Mouse (Mus musculus): Measurements from ENCODE around the gene Gm21954.

The Gm21954 gene

DNA sequence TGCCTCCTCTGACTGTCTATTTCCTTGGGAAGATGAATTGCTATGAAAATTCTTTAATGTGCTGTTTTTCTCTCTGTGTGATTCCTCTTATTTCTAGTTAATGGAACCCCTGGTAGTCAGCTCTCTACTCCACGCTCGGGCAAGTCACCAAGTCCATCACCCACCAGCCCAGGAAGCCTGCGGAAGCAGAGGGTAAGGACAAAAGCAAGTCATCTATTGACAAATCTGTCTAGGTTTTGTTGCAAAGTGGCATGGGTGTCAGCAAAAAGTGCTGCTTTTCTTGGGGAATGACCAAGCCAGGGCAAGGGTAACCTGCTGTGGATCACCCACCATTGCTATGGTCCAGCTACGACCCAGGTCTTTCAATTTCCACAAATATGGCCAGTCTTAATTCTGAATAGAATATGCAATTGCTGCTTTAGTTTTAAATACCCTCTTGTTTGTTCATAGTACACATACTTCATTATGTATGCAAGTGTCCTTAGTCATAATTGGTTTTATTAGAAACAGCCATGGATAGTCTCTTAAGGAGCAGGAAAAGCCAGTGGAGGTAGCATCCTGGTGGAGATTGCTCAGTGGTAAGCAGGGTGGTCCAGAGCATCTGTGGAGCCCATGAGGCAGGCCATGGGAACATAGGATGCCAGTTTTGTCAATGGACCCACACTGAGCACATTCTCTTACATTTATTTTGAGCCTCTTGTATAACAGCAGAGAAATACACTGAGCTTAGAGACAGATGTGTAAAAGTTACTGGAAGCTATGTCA is 8.9 kb downstream of the Gm21954 start:
- no peak for DNase-seq (ENCODE audit: low read depth, low spot score)

DNA sequence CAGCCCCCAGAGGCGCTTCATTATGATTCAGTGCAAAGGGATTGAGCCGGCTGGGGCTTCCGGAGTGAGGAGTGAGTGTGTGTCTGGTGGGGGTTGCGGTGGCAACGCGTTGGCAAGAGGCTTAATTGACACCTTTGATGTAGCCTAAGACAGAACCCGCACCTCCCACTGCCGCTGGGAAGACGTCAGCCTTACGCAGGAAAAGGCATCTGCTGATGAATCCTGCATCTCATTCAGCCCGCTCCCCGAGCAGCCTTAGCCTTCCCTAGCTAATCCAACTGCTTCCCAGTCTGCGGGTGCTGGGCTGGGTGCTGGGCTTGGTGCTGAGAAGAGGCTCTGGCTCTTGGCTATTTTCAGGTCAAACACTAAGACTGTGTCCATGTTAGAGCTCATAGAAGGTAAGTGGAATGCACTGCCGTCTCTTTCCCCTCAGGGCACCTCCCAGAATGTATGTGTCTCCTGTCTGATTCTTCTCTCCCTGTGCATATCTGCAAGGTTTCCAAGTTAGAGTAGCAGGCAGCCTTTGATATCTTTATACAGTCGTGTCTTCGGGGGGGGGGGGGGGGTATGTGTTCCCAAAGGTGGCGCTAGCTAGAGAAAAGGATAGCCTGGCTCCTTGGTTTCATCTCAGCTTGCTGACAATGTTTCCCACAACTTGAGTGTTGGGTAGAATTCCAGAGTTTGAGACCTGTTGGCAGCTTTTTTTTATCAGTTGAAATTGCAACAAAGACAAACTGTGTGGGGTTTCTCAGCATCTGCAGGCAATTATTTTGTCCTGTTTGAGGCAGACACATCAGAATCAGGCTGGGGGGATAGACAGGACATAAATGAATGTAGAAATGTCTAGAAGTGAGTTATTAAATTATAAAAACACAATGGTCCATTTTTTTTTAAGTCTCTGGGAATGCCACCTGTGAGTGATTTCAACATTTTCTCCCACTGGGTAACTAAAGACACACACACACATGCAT is 10.0 kb downstream of the Gm21954 start:
- DNase-seq (ENCODE audit: low read depth, low spot score): peak; percentile 71

DNA sequence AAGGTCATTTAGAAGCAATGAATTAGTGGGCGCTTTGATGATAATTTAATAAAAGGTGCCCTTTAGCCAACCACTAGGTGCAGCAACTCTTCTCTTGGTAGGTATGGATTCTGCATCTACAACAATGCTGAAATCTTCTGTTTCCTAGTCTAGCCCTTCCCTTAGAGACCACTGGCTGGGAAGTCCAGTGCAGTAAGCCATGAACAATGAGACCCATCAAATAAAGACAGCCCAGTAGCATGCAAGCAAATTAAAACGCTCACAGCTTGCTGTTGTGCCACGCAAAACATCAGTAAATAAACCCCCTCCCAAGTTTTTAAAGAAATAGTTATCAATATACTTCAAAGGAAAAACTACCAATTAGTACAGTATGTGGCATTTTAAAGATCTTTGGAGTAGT is 10.9 kb downstream of the Gm21954 start:
- no peak for DNase-seq (ENCODE audit: low read depth, low spot score)

DNA sequence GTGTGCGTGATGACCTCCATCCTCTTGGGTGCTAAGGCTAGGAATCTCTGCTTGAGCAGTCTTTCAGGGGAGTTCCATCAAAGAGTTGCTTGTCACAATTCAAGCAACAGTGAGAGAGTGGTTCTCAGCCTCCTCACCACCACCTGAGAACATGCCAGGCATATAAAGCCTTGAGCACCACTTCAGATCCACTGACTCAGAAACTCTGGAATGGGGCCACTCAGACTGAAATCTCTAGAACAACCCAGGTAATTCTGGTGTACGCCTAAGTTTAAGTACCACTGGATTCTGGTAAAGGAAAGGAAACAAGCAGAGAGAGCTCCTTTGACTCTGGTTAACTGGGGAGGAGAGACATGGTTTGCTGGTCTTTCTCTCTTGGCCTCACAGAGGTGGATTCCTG is 19.5 kb downstream of the Gm21954 start:
- DNase-seq (ENCODE audit: low read depth, low spot score): no peak

DNA sequence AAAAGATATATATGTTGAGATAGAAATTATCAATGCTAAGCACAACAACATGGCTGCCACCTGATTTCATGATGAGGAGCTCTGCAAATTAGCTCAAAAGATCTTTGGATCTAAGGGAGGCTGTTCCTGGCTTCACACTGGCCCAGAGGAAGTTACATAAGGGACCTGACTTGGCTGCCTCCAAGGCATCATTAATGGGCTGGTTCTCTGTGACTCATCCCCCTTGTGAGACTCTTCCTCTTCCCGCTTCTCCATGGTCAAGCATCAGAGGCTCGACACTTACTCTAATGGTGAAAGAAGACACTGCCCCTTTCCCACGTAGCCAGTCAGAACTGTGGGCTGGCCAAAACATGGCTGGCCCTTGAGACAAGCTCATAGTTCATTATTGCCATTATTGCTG is 20.1 kb downstream of the Gm21954 start:
- DNase-seq (ENCODE audit: low read depth, low spot score): no peak

DNA sequence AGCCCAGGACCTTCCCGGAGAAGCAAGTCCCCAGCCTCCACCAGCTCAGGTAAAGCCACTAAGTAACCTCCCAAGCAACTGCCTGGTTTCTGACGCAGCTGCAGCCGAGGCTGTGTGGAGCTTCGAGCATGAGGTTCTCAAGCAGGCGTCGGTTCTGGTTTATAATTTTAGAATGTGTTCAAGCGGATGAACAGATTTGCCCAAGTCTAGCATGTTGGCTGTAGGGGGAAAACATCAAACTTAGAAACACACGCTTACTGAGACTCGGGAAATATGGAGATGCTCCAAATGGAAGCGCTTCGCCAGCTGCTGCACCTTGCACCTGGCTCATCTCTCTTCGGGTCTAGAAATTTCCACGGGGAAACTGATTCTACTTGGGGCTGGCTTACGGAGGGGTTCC is 21.0 kb downstream of the Gm21954 start:
- DNase-seq (ENCODE audit: low read depth, low spot score): no peak

DNA sequence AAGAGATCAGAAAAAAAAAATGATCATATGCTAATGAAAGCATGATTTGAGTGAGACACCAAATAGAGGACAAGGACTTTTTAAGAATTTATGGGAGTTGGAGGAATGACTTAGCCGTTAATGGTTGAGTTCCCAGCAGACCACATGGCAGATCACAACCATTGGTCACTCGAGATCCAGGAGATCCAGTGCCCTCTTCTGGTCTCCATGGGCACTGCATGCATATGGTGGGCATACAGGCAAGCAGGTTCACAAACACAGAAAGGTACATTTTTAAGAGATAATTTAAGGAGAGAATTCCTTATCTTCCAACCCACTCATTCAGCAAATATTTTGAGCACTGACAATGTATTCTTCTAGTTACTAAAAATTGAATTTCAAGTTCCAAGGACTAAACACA is 22.9 kb downstream of the Gm21954 start:
- DNase-seq (ENCODE audit: low read depth, low spot score): no peak

DNA sequence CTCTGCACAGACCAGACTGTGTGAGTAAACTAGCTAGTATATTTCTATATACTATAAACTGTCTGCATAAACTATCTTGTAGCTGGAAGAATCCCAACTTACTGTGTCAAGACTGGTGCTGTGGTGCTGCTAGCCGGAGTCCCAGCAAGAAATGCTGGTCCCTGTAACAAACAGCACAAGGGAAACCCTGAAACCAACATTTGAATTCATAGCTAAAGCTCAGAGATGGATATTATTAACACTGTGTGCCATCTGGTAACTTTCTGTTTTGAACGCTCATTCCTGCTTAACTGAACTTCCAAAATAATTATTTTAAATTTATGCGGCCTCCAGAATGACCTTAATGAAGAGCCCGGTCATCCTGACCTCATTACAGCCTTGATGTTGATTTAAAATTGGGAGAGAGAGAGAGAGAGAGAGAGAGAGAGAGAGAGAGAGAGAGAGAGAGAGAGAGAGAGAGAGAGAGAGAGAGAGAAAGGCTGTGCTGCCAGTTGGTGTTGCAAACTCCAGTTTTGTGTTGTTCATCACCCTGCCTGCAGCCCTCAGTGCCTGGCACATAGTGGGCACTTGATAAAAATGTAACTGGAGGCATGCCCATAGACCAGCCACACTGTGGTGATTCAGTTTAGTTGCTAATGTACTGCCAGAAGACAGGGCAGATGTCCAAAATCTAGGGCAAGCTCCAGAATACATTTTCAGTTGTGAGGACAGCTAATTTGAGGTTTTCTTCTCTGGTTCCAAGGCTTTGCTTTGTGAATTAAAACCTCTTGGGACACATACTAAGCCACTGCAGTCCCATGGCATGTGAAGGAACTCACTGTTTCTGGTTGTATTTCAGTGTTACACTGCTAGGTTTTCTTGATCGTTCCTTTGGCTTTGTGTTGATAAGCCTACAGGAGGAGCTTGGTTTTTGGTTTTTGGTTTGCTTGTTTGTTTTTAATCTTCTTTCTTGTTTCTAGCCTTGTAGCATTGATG is 24.2 kb downstream of the Gm21954 start:
- DNase-seq (ENCODE audit: low read depth, low spot score): no peak

DNA sequence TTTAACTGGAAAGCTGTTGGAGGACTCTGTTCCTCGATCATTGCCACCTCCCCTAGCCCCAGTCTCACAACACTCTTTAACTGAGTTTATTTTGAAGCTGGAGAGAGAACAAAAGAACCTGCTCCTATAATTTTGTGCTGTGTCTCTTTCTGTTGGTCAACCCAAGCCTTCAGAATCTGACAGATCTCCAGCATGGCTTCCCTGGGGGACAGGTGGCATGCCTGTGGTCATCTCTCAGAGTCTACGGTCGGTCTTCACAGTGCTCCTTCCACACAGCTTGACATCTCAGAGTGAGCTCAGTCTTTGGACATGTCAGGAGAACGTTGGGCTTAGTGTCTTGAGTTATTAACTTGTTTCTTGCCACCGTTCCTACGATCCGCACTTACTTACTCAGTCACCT is 25.3 kb downstream of the Gm21954 start:
- no peak for DNase-seq (ENCODE audit: low read depth, low spot score)

DNA sequence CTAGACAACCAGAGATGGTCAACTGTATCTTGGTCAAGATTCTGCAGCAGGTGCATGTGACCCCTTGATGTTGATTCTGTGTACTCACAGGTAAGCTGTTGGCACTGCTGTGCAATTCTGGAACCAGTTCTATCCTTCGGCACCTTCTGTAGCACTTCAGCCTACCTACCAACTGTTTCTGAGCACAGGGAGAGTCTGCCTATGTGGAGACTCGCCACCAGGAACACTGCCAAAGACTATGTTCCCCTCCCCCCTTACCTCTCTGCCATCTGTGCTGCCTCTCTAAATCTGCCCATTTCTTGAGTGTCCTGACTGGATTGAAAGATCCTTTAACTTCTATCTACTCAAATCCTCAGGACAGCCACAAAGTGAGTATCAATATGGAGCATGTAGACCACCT is 28.3 kb downstream of the Gm21954 start:
- DNase-seq (ENCODE audit: low read depth, low spot score): no peak

DNA sequence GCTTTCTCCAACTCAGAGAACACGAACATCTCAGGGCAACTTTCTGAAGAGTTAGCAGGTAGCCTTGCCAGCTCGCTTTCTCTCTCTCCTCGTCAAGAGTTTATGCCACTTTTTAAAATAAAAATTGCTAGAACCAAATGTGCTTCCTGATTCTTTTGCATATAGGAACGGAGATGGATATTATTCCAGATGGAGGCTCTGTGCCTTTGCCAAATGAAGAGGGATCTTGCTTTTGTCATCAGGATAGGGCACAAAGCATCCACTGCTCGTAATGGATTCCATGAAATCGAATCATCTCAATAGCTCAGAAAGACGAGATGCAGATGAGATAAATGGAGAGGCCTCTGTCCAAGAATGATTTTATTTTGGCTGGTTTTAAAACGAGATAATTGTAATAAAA is 28.7 kb downstream of the Gm21954 start:
- no peak for DNase-seq (ENCODE audit: low read depth, low spot score)

DNA sequence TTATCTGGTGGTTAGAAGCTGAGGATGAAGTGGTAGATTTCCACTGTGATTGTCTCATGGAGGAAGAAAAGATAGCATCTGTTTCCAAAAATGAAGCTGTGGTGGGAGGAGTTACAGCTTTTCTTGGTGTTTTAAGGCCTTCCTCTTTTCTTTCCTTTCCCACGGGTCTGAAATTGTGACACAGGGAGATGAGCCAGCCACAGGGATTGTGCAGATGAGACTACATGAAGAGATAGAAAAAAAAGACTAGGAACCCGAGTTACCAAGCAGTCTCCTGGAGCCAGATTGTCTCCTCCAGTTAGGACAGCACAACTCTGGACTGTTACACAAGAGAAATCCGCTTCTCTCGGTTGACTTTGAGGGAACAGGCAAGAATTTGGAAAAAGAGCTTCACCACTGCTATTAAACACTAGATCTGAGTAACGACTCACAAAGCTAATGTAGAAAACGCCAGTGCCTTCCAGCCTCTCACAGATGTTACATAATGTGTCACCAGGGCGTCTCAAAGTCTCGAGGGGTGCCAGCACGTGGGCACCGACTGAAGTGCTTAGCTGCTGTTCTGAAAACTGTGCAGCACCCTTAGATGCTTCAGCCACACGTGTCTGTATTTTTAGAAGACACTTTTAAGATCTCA is 29.9 kb downstream of the Gm21954 start:
- no peak for DNase-seq (ENCODE audit: low read depth, low spot score)

DNA sequence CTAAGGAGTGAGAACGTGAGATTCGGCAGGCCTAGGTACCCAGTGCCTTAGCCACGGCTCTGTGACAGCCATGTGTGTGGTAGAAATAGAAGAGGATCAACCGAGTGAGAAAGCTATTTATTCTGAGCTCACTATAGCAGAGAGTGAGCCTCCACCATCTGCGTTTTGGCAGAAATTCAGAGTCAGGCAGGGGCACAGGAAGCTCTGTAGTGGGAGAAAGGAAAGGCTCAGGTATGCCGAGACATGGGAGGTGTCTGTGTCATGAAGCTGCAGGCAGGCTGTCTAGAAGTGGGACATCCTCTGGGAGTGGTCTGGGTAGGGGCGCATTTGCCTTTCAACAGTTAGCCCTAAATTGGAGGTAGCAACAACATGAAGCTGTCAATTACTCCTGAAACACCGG is 31.7 kb downstream of the Gm21954 start:
- no peak for DNase-seq (ENCODE audit: low read depth, low spot score)

DNA sequence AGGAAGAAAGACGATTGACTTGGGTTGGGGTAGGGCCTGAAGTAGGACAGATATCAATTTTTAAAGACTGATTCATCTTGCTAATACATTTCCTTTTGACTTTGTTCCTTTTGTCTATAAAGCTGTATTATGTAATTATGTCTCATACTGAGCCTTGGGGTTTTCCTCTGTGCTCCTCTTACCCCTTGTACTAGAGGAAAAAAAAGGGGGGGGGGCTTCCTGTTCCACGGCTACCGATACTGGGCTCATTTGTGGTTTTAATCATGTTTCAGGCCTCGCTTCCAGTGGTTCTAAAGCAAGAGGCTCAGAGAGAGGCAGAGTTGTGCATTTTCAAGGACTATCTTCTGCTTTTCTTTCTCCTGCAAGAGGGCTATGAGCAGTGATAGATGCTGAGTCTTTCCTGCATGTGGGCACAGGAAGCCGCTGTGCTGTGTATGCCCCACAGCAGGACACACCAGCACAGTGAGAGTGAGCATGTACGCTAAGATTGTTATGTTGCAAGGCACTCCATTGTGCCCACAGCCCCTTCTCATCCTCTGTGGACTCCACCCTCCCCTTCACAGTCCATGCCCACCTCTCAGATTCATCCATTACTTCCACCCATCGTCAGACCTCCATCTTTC is 33.1 kb downstream of the Gm21954 start:
- peak; percentile 64 for DNase-seq (ENCODE audit: low read depth, low spot score)

DNA sequence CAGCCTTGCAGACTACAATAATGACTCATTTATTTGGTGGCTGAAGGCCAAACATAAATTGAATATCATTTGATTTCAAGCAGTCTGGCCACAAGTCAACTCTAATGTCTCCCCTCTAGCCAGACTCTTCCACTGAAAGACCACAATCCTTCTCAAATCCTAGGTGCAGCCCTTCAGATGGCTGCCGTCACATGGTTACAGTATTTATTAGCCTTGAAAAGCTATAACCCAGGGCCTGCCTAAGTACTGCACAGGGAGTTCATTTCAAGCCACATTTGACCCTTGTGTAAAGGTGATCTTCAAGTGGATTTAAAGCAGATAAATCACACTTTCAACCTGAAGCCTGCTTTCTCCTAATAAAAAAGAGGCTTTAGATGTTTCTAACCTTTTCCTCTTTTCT is 37.7 kb downstream of the Gm21954 start:
- DNase-seq (ENCODE audit: low read depth, low spot score): no peak

DNA sequence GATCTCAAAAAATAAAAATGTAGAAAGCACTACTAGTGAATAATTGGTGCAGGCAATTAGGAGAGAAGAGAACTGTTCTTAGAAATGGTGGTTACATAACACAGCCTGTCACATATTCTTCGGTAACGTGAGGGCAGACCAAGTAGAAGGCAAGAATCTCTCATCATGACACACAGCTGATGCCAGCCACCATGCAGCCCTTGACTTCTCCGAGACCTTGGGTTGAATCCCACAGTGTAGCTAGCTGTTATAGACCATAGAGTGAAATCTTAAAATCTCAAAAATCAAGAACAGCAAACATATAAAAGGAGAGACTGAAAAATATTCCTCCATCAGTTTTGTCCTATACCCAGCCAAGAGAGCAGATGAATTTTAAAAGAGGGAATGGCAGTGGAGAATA is 40.8 kb downstream of the Gm21954 start:
- DNase-seq (ENCODE audit: low read depth, low spot score): no peak

DNA sequence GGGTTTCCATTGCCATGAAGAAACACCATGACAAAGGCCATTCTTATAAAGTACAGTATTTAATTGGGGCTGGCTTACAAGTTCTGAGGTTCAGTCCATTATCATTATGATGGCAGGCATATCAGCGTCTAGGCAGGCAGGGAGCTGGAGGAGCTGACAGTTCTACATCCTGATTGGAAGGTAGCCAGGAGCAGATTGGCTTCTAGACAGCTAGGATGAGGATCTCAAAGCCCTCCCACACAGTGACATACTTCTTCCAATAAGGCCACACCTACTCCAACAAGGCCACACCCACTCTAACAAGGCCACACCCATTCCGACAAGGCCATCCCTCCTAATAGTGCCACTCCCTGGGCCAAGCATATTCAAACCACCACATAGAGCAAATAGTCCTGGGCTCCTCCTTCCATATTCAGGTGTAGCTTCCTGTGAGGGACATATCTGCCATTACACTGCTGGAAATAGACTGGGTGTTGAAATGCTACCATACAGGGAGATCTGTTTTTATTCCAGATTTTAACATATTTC is 41.9 kb downstream of the Gm21954 start:
- DNase-seq (ENCODE audit: low read depth, low spot score): no peak

DNA sequence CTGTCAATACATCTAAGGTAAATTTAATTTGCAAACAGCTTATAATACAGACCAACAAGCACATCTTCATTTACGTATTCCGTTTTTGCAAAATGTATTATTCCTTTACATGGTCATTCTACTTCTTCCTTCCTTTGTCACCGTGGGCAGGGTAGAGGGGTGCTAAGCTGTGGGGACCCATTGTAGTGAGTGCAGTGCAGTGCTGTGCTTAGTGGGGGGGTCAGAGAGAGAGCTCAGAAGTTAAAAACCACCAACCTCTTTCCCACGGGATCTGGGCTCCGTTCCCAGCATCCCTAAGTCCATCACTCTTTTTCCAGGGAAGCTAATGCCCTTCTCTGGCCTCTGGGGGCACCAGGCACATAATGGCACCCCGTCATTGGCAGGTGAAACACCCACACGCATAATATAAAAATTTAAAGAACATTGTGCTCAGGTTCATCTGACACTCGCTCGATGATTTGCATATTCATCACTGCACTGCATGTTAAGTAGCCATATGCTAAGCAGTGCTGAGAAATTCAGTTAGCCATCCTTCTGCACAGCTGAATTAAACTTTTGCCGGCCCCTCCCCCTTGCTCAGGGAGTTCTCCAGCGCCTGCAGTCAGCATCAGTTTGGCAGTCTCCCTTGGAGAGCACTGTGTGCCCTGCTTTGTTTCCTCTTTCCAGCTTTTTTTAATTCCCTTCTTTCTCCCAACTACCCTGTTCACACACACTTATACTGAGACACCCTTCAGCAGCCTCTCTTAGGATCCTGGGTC is 48.2 kb downstream of the Gm21954 start:
- DNase-seq (ENCODE audit: low read depth, low spot score): peak; percentile 20

DNA sequence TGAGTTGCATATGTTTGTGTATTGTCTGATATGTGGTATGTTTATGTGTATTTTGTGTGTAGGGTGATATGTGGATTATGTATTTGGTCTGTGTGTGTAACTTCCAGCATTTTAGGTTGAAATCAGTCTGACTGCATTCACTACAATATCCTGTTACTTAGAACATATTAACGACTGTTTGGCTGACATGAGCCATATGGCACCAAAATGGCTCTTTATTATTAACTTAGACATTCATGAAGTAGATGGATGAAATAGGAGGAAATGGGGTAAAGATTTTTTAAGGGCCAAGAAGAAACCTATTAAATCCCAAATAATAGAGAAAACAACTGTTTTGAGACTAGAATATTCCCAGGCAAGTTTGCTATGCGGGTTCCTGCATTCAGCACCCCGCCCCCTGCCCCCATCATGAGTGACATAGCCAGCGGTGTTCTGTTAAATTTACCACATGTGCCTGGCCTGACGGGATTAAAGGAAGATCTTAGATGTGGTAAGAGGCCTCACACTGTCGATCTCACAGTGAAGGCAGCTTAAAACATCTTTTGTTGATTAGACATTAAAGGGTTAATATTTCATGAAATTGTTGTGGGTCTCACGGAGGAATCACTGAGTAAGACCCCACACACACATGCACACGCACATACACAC is 51.5 kb downstream of the Gm21954 start:
- DNase-seq (ENCODE audit: low read depth, low spot score): no peak
